Mouse (Mus musculus) hematopoietic stem cell, adult 5-6 weeks (primary cell): ENCODE results near the gene Cbx1. TPM values are rescaled to one million over a fixed set of nuclear protein-coding genes. Genes with fewer than 3 reads are reported as not detected.
A peak's percentile ranks its signal among the peaks of the same experiment; 100 is the strongest.
"Not testable (repeated sequence)": the region's sequence is repeated elsewhere in the genome, so short reads cannot be mapped to it uniquely, and the experiment has no call there.

Experiments used
- ATAC-seq, 2 experiments: fragments of 125-278 bp in 1 of 2; replicated peaks in 1 of 2; 2 replicates each; pipeline ENCODE4 v1.8.0; 2016 to 2017; ENCODE audit warnings: inconsistent platforms in 2 of 2, mild to moderate bottlenecking in 2 of 2, moderate number of reproducible peaks in 2 of 2, low read depth in 1 of 2, moderate TSS enrichment in 1 of 2; ENCODE audit not compliant: low FRiP score in 2 of 2, poor library complexity in 2 of 2, severe bottlenecking in 2 of 2, insufficient read depth in 1 of 2, low TSS enrichment in 1 of 2
- total RNA-seq: library from RNA; stranded (forward); fragments of 172-1452, 232-1000 nt; gene quantifications from 2 replicates; pipeline ENCODE4 v1.2.3, GENCODE M21; 2017

Gene Cbx1
- total RNA-seq, 1 experiment from 2014 or later, result 160 TPM

GRCm38 (mm10) chr11:96768240-96768639, 20.7 kb upstream of the Cbx1 start:
- no peak for ATAC-seq

GRCm38 (mm10) chr11:96771274-96771975, 17.5 kb upstream of the Cbx1 start:
- no peak for ATAC-seq

- ATAC-seq, result no peak
Measured at GRCm38 (mm10) chr11:96772413-96772812, 16.5 kb upstream of the Cbx1 start.

GRCm38 (mm10) chr11:96774536-96774935, 14.4 kb upstream of the Cbx1 start:
- no peak for ATAC-seq

- no peak for ATAC-seq
Measured at GRCm38 (mm10) chr11:96775063-96775462, 13.9 kb upstream of the Cbx1 start.

GRCm38 (mm10) chr11:96775665-96776064, 13.3 kb upstream of the Cbx1 start:
- ATAC-seq, result no peak

GRCm38 (mm10) chr11:96776068-96776467, 12.9 kb upstream of the Cbx1 start:
- no peak for ATAC-seq

- peak; percentile 97 to 98 for ATAC-seq
Measured at GRCm38 (mm10) chr11:96776968-96777962, 11.7 kb upstream of the Cbx1 start, which contains the start of gene Snx11. Gene Snx11, minus strand, starts transcription at chr11:96777559.

GRCm38 (mm10) chr11:96778061-96778627, 10.8 kb upstream of the Cbx1 start:
- ATAC-seq, result not testable (repeated sequence)

- ATAC-seq, result no peak
Measured at GRCm38 (mm10) chr11:96780306-96780705, 8.6 kb upstream of the Cbx1 start.

- no peak for ATAC-seq
Measured at GRCm38 (mm10) chr11:96781425-96781824, 7.5 kb upstream of the Cbx1 start.

- not testable (repeated sequence) for ATAC-seq
Measured at GRCm38 (mm10) chr11:96784847-96785246, 4.1 kb upstream of the Cbx1 start.

GRCm38 (mm10) chr11:96786731-96787450, 2.0 kb upstream of the Cbx1 start:
- no peak for ATAC-seq

GRCm38 (mm10) chr11:96789990-96790389, 1.1 kb downstream of the Cbx1 start:
- no peak for ATAC-seq

- no peak for ATAC-seq
Measured at GRCm38 (mm10) chr11:96790681-96791080, 1.8 kb downstream of the Cbx1 start.

GRCm38 (mm10) chr11:96795491-96795890, 6.6 kb downstream of the Cbx1 start:
- ATAC-seq, result no peak

GRCm38 (mm10) chr11:96796081-96796480, 7.2 kb downstream of the Cbx1 start:
- no peak for ATAC-seq
